ENCODE assay signal across 18 mouse cellular contexts in the genomic region with DNA sequence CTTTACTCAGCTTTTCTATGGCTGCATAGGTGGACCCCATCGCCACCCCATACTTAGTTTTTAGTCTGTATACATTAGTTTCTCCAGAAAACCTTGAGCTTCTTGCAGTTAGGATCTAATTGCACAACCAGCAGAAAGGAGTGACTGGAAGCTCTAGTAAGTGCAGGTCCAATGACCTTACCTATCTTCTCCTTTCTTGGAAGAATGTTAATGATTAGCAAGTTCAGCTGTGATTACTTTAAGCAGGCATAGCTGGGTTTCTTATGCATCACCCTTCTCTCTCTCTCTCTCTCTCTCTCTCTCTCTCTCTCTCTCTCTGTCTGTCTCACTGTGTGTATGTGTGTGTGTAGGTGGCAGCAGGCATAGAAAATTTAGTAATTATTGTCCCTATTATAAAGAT. TPM values are rescaled to one million over a fixed set of nuclear protein-coding genes. Genes with fewer than 3 reads are reported as not detected.
"Had no signal": no experiment of that assay in that cellular context is flagged by ENCODE, and none has a peak within 500 bp of the region (broad histone marks: within the 10 kb centered on the region; RNA-seq: fewer than 3 reads in every experiment).

No protein-coding gene starts in this region.

- H3K4me1 ChIP-seq: hindbrain, embryonic 15.5 days; limb, embryonic 13.5 days; liver, embryonic 12.5 days; lung, embryonic 15.5 days; megakaryocyte, embryonic 14.5 days; midbrain, embryonic 15.5 days; neural tube, embryonic 13.5 days had no signal

- H3K27me3 ChIP-seq: hindbrain, embryonic 15.5 days; limb, embryonic 13.5 days; liver, embryonic 12.5 days; lung, embryonic 15.5 days; midbrain, embryonic 15.5 days; neural tube, embryonic 13.5 days had no signal

- H3K9ac ChIP-seq: hindbrain, embryonic 15.5 days; limb, embryonic 13.5 days; liver, embryonic 12.5 days; lung, embryonic 15.5 days; midbrain, embryonic 15.5 days; neural tube, embryonic 13.5 days had no signal

- H3K27ac ChIP-seq: hindbrain, embryonic 15.5 days; limb, embryonic 13.5 days; liver, embryonic 12.5 days; lung, embryonic 15.5 days; macrophage; midbrain, embryonic 15.5 days; neural tube, embryonic 13.5 days had no signal

- ATAC-seq: liver, embryonic 12.5 days; midbrain, embryonic 15.5 days had no signal

- DNase-seq: left cerebral cortex, postnatal 4 days; lung, postnatal 14 days; retina, postnatal 1 day; right cerebral cortex, postnatal 25 days; thymus, postnatal 4 days had no signal

- H3K4me2 ChIP-seq: hindbrain, embryonic 15.5 days; limb, embryonic 13.5 days; liver, embryonic 12.5 days; lung, embryonic 15.5 days; midbrain, embryonic 11.5 days; midbrain, embryonic 15.5 days; neural tube, embryonic 13.5 days had no signal

- H3K4me3 ChIP-seq: hindbrain, embryonic 15.5 days; limb, embryonic 13.5 days; liver, embryonic 12.5 days; lung, embryonic 15.5 days; megakaryocyte, embryonic 14.5 days; midbrain, embryonic 15.5 days; neural tube, embryonic 13.5 days had no signal

- H3K36me3 ChIP-seq: hindbrain, embryonic 15.5 days; limb, embryonic 13.5 days; liver, embryonic 12.5 days; lung, embryonic 15.5 days; midbrain, embryonic 15.5 days; neural tube, embryonic 13.5 days had no signal

- H3K9me3 ChIP-seq: hindbrain, embryonic 15.5 days; limb, embryonic 13.5 days; liver, embryonic 12.5 days; lung, embryonic 15.5 days; megakaryocyte, embryonic 14.5 days; midbrain, embryonic 15.5 days; neural tube, embryonic 13.5 days had no signal

RNA-seq across cellular contexts. Expression of a gene that starts 23.7 kb away (rescaled TPM):
- polyA plus RNA-seq: hindbrain, embryonic 15.5 days; large intestine, adult 2 months; limb, embryonic 13.5 days; liver, embryonic 12.5 days; liver, embryonic 16.5 days; lung, embryonic 15.5 days; midbrain, embryonic 11.5 days; midbrain, embryonic 15.5 days; neural tube, embryonic 13.5 days; small intestine, adult 2 months; stomach, embryonic 16.5 days had no signal

RNA-seq across cellular contexts. Expression of a gene that starts 58.4 kb away (rescaled TPM):
- polyA plus RNA-seq: hindbrain, embryonic 15.5 days; large intestine, adult 2 months; limb, embryonic 13.5 days; liver, embryonic 12.5 days; liver, embryonic 16.5 days; lung, embryonic 15.5 days; macrophage; midbrain, embryonic 11.5 days; midbrain, embryonic 15.5 days; neural tube, embryonic 13.5 days; small intestine, adult 2 months; stomach, embryonic 16.5 days had no signal
